Mouse (Mus musculus) neural tube, embryonic 11.5 days (tissue): ENCODE measurements around the gene Rnf216. TPM values are rescaled to one million over a fixed set of nuclear protein-coding genes. Genes with fewer than 3 reads are reported as not detected.

ENCODE experiments used
- ATAC-seq: fragments of 200-750 bp; cut with Nextera tagmentation; 2 replicates; pipeline ENCODE4 v1.8.0; 2017; ENCODE audit warnings: moderate number of reproducible peaks, mild to moderate bottlenecking, moderate TSS enrichment, moderate library complexity; ENCODE audit not compliant: insufficient read depth, low FRiP score, low TSS enrichment
- DNase-seq: peaks from one replicate; pipeline ENCODE4 v3.0.0-alpha.2; 2015; ENCODE audit warnings: low spot score
- H3K27ac ChIP-seq: fragments of 300-500 bp; sonication (generic); 2 replicates; pipeline ENCODE4 v1.5.1; 2014; ENCODE audit warnings: low read depth, mild to moderate bottlenecking, low read length
- H3K27me3 ChIP-seq: fragments of 300-500 bp; sonication (generic); 2 replicates; pipeline ENCODE4 v1.6.1; 2014; ENCODE audit warnings: mild to moderate bottlenecking, low read length, mixed read lengths; ENCODE audit not compliant: control insufficient read depth, insufficient read depth
- H3K36me3 ChIP-seq: fragments of 300-500 bp; sonication (generic); 2 replicates; pipeline ENCODE4 v1.6.1; 2014; ENCODE audit warnings: mild to moderate bottlenecking, low read length, moderate library complexity, mixed read lengths; ENCODE audit not compliant: control insufficient read depth, insufficient read depth
- H3K4me1 ChIP-seq: fragments of 300-500 bp; sonication (generic); 2 replicates; pipeline ENCODE4 v1.6.1; 2014; ENCODE audit warnings: low read length, mixed read lengths; ENCODE audit not compliant: control insufficient read depth, insufficient read depth
- H3K4me2 ChIP-seq: fragments of 300-500 bp; sonication (generic); 2 replicates; pipeline ENCODE4 v1.6.1; 2014; ENCODE audit warnings: low read depth, mild to moderate bottlenecking, moderate library complexity
- H3K4me3 ChIP-seq: fragments of 300-500 bp; sonication (generic); 2 replicates; pipeline ENCODE4 v1.5.1; 2014; ENCODE audit warnings: low read depth, low read length
- H3K9ac ChIP-seq: fragments of 300-500 bp; sonication (generic); 2 replicates; pipeline ENCODE4 v1.6.1; 2014; ENCODE audit warnings: mild to moderate bottlenecking, low read length
- H3K9me3 ChIP-seq: fragments of 300-500 bp; sonication (generic); 2 replicates; pipeline ENCODE4 v1.6.1; 2016; ENCODE audit warnings: low read length; ENCODE audit not compliant: control insufficient read depth
- WGBS: fragments of 180-500 bp; shearing (Covaris S2); extraction: QIAGEN DNeasy Blood & Tissue Kit; methylation state at CpG from one replicate; pipeline ENCODE4 v1.1.7; 2014; 5-methylcytosine and 5-hydroxymethylcytosine counted together
- polyA plus RNA-seq: library from polyadenylated mRNA; unstranded; fragments of >200 nt; fragmentation: Nextera tagmentation; extraction: Ambion mirVana; gene quantifications from 2 replicates; pipeline ENCODE4 v1.2.1, GENCODE M21; 2014

Gene Rnf216
- polyA plus RNA-seq, 1 experiment from 2014 or later, result 30.6 TPM

- WGBS, result 43% methylated on average over 2 of the region's 2 CpGs
- Histone ChIP-seq H3K4me3 (no peak overlapping the region), H3K4me2 (no peak overlapping the region), H3K27ac (no peak overlapping the region), H3K27me3 (no peaks in the 10 kb centered on the region), H3K36me3 (peaks cover 4% of the 10 kb centered on the region), H3K4me1 (peaks cover 5% of the 10 kb centered on the region; the same call in 1 of the 2 replicates), H3K9ac (no peak overlapping the region), H3K9me3 (no peaks in the 10 kb centered on the region)
- DNase-seq (no peak), ATAC-seq (no peak)
These were observed 51.9 kb downstream of the Rnf216 start for GRCm38 (mm10) chr5:143060774-143061385.

DNA sequence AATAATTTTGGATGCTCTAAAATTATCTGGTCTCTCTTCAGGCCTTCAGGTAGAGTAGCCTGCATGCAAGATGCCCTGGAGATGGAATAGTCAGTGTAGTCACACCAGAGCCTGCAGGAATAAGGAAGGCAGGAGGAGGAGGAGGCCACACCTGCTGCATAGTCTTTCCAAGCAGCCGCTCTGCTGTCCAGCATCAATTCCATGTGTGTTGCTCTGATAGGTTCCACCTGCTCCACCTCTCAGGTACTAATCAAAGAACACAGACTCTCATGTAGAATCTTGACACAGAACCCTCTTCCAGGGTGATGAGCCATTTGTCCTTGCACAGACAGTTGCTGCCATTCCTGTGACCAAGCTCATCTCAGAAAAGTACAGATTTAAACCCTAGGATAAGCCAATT, 52.8 kb downstream of the Rnf216 start:
- peaks cover 5% of the 10 kb centered on the region; the same call in 1 of the 2 replicates for H3K4me1 ChIP-seq

DNA sequence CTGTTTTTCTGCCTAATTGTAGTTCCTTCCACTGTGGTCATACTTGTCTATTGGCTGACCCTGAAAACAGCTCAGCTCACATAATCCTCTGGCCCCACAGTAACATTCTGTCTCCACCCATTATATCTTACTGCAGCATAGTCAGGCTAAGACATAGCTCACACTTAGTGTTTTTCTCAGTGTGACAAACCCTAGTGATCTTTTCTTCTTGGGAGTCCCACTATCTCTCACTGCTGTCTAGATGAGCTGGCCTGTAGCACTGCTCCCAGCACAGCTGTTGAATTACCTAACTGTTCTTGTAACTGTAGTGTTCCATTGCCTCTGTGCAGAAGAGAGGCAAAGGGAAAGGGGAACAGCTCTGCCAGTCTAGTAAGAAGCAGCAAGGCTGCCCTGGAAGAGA, 53.6 kb downstream of the Rnf216 start:
- DNase-seq (no peak), ATAC-seq (no peak)
- H3K4me1 ChIP-seq, result peaks cover 5% of the 10 kb centered on the region; the same call in 1 of the 2 replicates
- H3K27me3 ChIP-seq, result no peaks in the 10 kb centered on the region
- H3K36me3 ChIP-seq, result no peaks in the 10 kb centered on the region; the same call in 1 of the 2 replicates
- H3K4me3 ChIP-seq, result no peak overlapping the region
- H3K9ac ChIP-seq, result no peak overlapping the region
- peak overlapping the region; percentile 34; the same call in 1 of the 2 replicates for H3K27ac ChIP-seq
- H3K9me3 ChIP-seq, result no peaks in the 10 kb centered on the region
- H3K4me2 ChIP-seq, result no peak overlapping the region

More for the DNA sequence above, 52.8 kb downstream of the Rnf216 start:
- Histone ChIP-seq H3K4me3 (no peak overlapping the region), H3K27me3 (no peaks in the 10 kb centered on the region), H3K36me3 (no peaks in the 10 kb centered on the region; the same call in none of the 2 replicates), H3K9me3 (no peaks in the 10 kb centered on the region), H3K4me2 (no peak overlapping the region), H3K27ac (no peak overlapping the region; the same call in 1 of the 2 replicates), H3K9ac (no peak overlapping the region)
- no peak for ATAC-seq
- DNase-seq, result no peak
- WGBS, result 92% methylated on average over 1 of the region's 1 CpGs

DNA sequence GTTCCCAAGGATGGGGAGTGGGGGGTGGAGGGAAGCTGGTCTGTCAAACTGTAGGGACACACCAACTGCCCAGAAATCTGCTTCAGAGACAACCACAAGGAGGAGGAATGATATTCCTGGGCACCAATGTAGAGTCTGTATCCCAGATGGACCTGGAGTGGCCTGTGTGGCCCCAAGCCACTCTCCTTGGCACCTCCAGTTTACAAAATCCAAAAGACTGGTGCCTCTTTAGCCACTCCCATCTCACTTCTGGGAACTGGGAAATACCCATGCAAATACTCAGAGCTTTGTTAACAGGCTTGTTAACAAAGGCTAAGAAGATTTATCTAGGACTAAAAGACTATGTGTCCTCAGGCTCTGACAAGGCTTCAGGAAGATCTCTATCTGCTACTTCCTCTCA, 54.1 kb downstream of the Rnf216 start:
- no peak overlapping the region for H3K4me3 ChIP-seq
- no peak overlapping the region for H3K9ac ChIP-seq
- no peak overlapping the region for H3K4me2 ChIP-seq
- H3K9me3 ChIP-seq, result no peaks in the 10 kb centered on the region
- ATAC-seq (no peak), DNase-seq (no peak)
- peaks cover 5% of the 10 kb centered on the region; the same call in 1 of the 2 replicates for H3K4me1 ChIP-seq
- H3K36me3 ChIP-seq, result no peaks in the 10 kb centered on the region; the same call in 1 of the 2 replicates
- H3K27ac ChIP-seq, result no peak overlapping the region
- H3K27me3 ChIP-seq, result no peaks in the 10 kb centered on the region

- no peak overlapping the region for H3K27ac ChIP-seq
- no peaks in the 10 kb centered on the region; the same call in 1 of the 2 replicates for H3K36me3 ChIP-seq
- H3K27me3 ChIP-seq, result no peaks in the 10 kb centered on the region
- no peak overlapping the region for H3K4me2 ChIP-seq
- H3K9me3 ChIP-seq, result no peaks in the 10 kb centered on the region
- 58% methylated on average over 2 of the region's 2 CpGs for WGBS
- DNase-seq, result no peak
- no peak overlapping the region for H3K9ac ChIP-seq
- H3K4me1 ChIP-seq, result peaks cover 5% of the 10 kb centered on the region; the same call in 1 of the 2 replicates
- ATAC-seq, result no peak
- H3K4me3 ChIP-seq, result no peak overlapping the region
These were observed 54.6 kb downstream of the Rnf216 start for GRCm38 (mm10) chr5:143058208-143058607.

GRCm38 (mm10) chr5:143057753-143058152, 55.0 kb downstream of the Rnf216 start:
- Histone ChIP-seq H3K4me2 (no peak overlapping the region), H3K4me3 (no peak overlapping the region), H3K27me3 (no peaks in the 10 kb centered on the region), H3K36me3 (no peaks in the 10 kb centered on the region; the same call in 1 of the 2 replicates), H3K27ac (no peak overlapping the region), H3K9ac (no peak overlapping the region), H3K9me3 (no peaks in the 10 kb centered on the region), H3K4me1 (peaks cover 5% of the 10 kb centered on the region; the same call in 1 of the 2 replicates)
- DNase-seq (no peak), ATAC-seq (no peak)
- 68% methylated on average over 1 of the region's 1 CpGs for WGBS

GRCm38 (mm10) chr5:143056191-143056880, 56.5 kb downstream of the Rnf216 start:
- Histone ChIP-seq H3K4me3 (no peak overlapping the region), H3K4me1 (peaks cover 3% of the 10 kb centered on the region; the same call in 1 of the 2 replicates), H3K27me3 (no peaks in the 10 kb centered on the region), H3K4me2 (no peak overlapping the region), H3K27ac (no peak overlapping the region), H3K9me3 (no peaks in the 10 kb centered on the region), H3K36me3 (peaks cover 2% of the 10 kb centered on the region), H3K9ac (no peak overlapping the region)
- ATAC-seq (no peak), DNase-seq (no peak)
- WGBS, result 88% methylated on average over 4 of the region's 4 CpGs

- Histone ChIP-seq H3K4me1 (no peaks in the 10 kb centered on the region), H3K36me3 (peaks cover 2% of the 10 kb centered on the region), H3K9ac (no peak overlapping the region), H3K27ac (no peak overlapping the region), H3K9me3 (no peaks in the 10 kb centered on the region), H3K27me3 (no peaks in the 10 kb centered on the region), H3K4me2 (no peak overlapping the region), H3K4me3 (no peak overlapping the region)
- DNase-seq (no peak), ATAC-seq (no peak)
- 66% methylated on average over 3 of the region's 3 CpGs for WGBS
These were observed 57.2 kb downstream of the Rnf216 start for GRCm38 (mm10) chr5:143055501-143056125.
